Mouse (Mus musculus) cerebellum, adult 2 months (tissue): ENCODE measurements around the gene Rnf144b. TPM values are rescaled to one million over a fixed set of nuclear protein-coding genes. Genes with fewer than 3 reads are reported as not detected.

ENCODE experiments used
- DNase-seq, 2 experiments: peaks; one replicate each; pipeline ENCODE4 v3.0.0; 2021
- H3K27ac ChIP-seq: fragments of 200-500 bp; 2 replicates; pipeline ENCODE4 v1.5.1; 2012; ENCODE audit warnings: low read length, control low read depth, inconsistent platforms; ENCODE audit not compliant: insufficient read depth
- H3K27me3 ChIP-seq: fragments of 200-500 bp; 2 replicates; pipeline ENCODE4 v1.6.1; 2012; ENCODE audit warnings: inconsistent platforms, mild to moderate bottlenecking, low read length, moderate library complexity; ENCODE audit not compliant: control insufficient read depth, insufficient read depth
- H3K4me1 ChIP-seq: fragments of 200-500 bp; 2 replicates; pipeline ENCODE4 v1.6.1; 2011; ENCODE audit warnings: low read length; ENCODE audit not compliant: control insufficient read depth, insufficient read depth
- H3K4me3 ChIP-seq: fragments of 200-500 bp; replicated peaks from 2 replicates; pipeline ENCODE3; 2011; ENCODE audit warnings: mild to moderate bottlenecking, low read depth, low read length, control low read depth; ENCODE audit not compliant: insufficient read depth
- CTCF ChIP-seq: fragments of 200-500 bp; IDR thresholded peaks from 2 replicates; pipeline ENCODE4 v1.5.1; 2011; ENCODE audit warnings: low read depth, mild to moderate bottlenecking, control low read depth, low read length, moderate library complexity, borderline replicate concordance; ENCODE audit not compliant: insufficient read depth
- POLR2A ChIP-seq: fragments of 200-500 bp; IDR thresholded peaks from 2 replicates; pipeline ENCODE4 v1.6.1; 2011; ENCODE audit warnings: low read length, control low read depth, borderline replicate concordance; ENCODE audit not compliant: insufficient read depth
- WGBS: fragments of 180-500 bp; shearing (Covaris S2); methylation state at CpG from one replicate; pipeline ENCODE4 v1.1.7; 2018; 5-methylcytosine and 5-hydroxymethylcytosine counted together
- polyA plus RNA-seq: library from polyadenylated mRNA; depleted of rRNA; stranded (reverse); fragments of >200 nt; gene quantifications from 2 replicates; pipeline ENCODE4 v1.2.3, GENCODE M21; 2012

Rnf144b gene
- polyA plus RNA-seq, 1 experiment, result 8.5 TPM

DNA sequence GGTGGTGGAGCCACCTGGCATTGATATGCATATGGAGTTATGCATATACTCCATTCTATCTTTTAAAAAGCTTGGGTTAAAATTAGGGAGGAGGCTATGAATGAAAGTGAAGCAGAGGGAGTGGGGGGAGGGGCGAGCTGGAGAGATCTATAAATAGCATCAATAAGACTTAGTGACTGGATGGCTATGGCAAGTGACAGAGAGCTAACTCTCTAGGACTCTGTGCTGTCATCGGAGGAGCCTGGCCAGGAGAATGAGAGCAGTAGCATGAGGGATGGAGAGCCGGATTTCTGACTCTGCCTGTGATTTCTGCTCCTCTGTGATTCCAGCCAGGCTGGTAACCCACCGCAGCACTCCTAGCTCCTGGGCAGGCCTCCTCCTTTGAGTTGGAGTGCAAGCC lies 6.6 kb downstream of the Rnf144b start:
- H3K4me3 ChIP-seq, result no peak overlapping the region
- WGBS, result 61% methylated on average over 4 of the region's 4 CpGs
- TF ChIP-seq CTCF (no peak), POLR2A (no peak)

DNA sequence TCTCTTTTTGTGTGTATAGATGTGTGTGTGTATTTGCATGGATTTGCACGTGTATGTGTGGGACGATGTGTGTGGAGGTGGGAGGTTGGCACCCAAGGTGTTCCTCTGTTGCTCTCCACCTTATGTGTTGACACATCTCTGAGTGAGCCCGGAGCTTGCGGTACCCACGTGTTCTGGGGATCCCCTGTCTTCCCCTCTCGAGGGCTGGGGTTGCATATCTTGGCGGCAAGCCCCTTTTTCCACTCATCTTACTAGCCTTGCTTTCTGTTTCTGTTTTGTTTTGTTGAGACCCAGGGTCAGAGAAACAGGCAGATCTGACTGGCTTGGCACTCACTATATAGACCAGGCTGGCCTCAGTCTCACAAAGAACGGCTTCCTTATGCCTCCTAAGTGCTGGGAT lies 10.6 kb downstream of the Rnf144b start:
- DNase-seq, result no peak
- Histone ChIP-seq H3K4me3 (no peak overlapping the region), H3K4me1 (no peaks in the 10 kb centered on the region), H3K27ac (no peak overlapping the region), H3K27me3 (no peaks in the 10 kb centered on the region)
- no peak for TF ChIP-seq POLR2A
- no peak for TF ChIP-seq CTCF
- WGBS, result 82% methylated on average over 8 of the region's 8 CpGs

More for the DNA sequence above, 6.6 kb downstream of the Rnf144b start:
- DNase-seq, result no peak
- no peak overlapping the region for H3K27ac ChIP-seq
- H3K27me3 ChIP-seq, result no peaks in the 10 kb centered on the region
- H3K4me1 ChIP-seq, result no peaks in the 10 kb centered on the region

DNA sequence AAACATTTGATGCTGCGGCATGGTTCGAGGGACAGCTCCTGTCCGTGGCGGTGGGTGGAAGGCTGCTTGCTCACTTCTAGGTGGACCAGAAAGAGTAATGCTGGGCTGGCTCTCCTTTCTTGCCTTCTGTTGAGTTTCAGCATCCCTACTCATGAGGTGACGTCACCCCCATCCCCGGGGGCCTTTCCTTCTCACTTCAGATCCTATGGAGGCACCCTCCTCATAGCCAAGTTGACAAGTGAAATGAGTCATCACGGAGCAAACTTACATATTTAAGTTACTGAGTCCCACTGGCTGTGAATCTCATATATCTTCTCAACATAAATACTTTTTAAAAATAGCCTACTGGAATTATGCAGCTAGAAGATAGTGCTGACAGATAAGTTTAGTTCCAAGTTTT lies 12.4 kb downstream of the Rnf144b start:
- WGBS, result 93% methylated on average over 7 of the region's 7 CpGs
- no peaks in the 10 kb centered on the region for H3K4me1 ChIP-seq
- no peak overlapping the region for H3K4me3 ChIP-seq
- TF ChIP-seq CTCF, result no peak
- no peak for TF ChIP-seq POLR2A
- no peaks in the 10 kb centered on the region for H3K27me3 ChIP-seq
- H3K27ac ChIP-seq, result no peak overlapping the region
- DNase-seq, result no peak

DNA sequence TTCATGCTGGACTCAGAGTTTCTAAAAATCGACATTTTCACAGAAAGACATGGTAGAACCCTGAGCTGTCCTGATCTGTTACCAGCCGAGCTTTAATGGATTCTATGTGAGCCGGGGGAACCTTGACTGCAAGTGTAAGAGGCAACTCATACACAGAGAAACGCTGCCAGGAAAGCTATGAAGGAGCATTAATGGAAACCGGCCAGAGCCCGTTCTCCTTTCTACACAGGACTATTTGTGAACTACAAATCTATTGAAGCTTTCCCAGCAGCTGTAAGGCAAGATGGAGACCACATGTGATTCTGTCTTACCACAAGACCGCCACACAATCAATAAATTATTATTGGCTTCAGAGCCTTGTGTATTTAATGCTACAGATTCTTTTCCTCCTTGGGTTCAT lies 13.3 kb downstream of the Rnf144b start:
- Histone ChIP-seq H3K4me1 (no peaks in the 10 kb centered on the region), H3K27me3 (no peaks in the 10 kb centered on the region), H3K4me3 (no peak overlapping the region), H3K27ac (no peak overlapping the region)
- DNase-seq, result no peak
- TF ChIP-seq CTCF (no peak), POLR2A (no peak)
- 86% methylated on average over 7 of the region's 7 CpGs for WGBS

DNA sequence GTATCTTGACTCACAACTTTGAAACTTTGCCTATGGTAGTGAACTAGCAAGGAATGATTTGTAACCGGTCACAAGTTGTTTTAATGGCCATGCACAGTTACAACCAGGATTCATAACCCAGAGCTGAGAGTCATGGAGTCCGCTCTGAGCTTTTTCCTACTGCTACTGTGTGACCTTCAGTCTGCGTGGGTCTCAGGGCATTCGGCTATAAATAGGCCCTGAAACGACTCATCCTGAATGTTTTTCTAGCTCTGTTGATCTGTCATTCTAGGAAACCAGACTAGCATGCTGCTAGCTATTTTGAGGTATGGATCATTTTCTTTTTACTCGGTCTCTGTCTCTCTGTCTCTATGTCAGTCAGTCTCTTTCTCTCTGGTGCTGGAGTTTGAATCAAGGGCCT lies 20.3 kb downstream of the Rnf144b start:
- TF ChIP-seq POLR2A (no peak), CTCF (no peak)
- Histone ChIP-seq H3K4me3 (no peak overlapping the region), H3K27me3 (no peaks in the 10 kb centered on the region), H3K4me1 (no peaks in the 10 kb centered on the region), H3K27ac (no peak overlapping the region)
- no peak for DNase-seq
- 87% methylated on average over 6 of the region's 6 CpGs for WGBS

DNA sequence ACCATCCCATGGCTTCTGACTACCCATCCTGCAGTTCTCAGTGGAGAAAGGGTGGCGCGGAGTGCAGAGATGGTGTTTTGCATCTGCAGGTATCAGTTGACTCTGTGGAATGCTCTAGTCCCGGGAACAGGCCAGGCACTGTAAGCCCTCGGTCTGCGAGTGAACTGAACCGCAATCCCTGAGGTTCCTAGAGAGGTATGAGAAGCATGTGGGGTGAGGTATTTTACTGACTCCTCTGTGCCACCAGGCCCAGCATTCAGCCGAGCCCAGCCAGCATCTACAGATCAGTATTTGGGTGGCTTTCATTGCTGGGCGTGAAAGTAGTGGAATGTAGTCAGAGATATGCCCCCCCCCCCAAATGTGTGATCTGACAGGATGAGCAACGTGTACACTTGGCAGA lies 23.5 kb downstream of the Rnf144b start:
- no peak overlapping the region for H3K27ac ChIP-seq
- H3K4me1 ChIP-seq, result no peaks in the 10 kb centered on the region
- WGBS, result 77% methylated on average over 9 of the region's 9 CpGs
- H3K4me3 ChIP-seq, result no peak overlapping the region
- TF ChIP-seq CTCF (no peak), POLR2A (no peak)
- DNase-seq, result no peak
- H3K27me3 ChIP-seq, result no peaks in the 10 kb centered on the region

DNA sequence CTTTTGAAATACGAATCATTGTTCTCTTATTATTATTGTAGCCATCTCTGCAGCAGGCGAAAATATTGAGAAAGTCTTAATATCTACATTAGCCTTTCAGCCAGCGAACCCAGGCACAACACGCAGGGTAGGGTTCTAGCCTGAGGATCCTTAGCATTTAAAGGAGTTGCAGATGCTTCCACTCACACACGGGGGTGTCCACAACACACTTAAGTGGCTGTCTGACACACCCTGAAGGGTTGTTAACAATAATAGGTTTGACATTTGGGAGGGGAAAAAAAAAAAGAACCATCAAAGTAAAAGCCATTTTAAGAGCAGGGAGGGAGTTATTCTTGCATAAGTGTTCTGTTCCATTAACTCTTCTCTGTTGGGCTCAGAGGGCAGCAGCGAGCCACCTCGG lies 23.9 kb downstream of the Rnf144b start:
- no peak overlapping the region for H3K4me3 ChIP-seq
- TF ChIP-seq CTCF (no peak), POLR2A (no peak)
- H3K27me3 ChIP-seq, result no peaks in the 10 kb centered on the region
- WGBS, result 82% methylated on average over 7 of the region's 7 CpGs
- H3K4me1 ChIP-seq, result no peaks in the 10 kb centered on the region
- no peak for DNase-seq
- H3K27ac ChIP-seq, result no peak overlapping the region

DNA sequence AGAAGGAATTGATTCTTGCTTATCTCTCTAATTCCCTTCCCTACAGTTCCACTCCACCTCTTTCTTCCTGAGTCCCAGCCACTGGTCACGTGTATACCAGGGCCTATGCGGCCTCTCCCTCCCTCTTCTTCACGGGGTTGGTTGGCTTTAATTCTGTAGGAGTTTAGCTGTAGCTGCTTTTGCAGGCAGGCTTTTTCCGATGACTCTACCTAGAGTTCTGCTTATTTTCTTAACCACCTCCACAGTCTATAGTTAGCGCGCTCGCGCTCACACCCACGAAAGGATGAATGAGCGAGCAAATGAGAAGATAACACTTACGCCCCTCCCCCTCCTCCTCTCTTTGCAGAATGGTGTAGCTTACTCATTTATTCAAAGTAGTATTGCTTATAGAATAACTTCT lies 26.1 kb downstream of the Rnf144b start:
- TF ChIP-seq CTCF, result no peak
- no peak for TF ChIP-seq POLR2A
- Histone ChIP-seq H3K4me1 (no peaks in the 10 kb centered on the region), H3K27me3 (no peaks in the 10 kb centered on the region), H3K27ac (no peak overlapping the region), H3K4me3 (no peak overlapping the region)
- 78% methylated on average over 11 of the region's 11 CpGs for WGBS
- no peak for DNase-seq
